Mouse (Mus musculus) embryonic fibroblast, embryonic 13.5 days (primary cell): ENCODE results near the gene Elf2.

Source experiments
- CTCF ChIP-seq: IDR thresholded peaks from 2 replicates; pipeline ENCODE4 v1.5.1; 2011; ENCODE audit warnings: mild to moderate bottlenecking, control low read depth, low read length, moderate library complexity, borderline replicate concordance; ENCODE audit not compliant: insufficient read depth
- POLR2A ChIP-seq: IDR thresholded peaks from 2 replicates; pipeline ENCODE4 v1.6.1; 2011; ENCODE audit warnings: low read depth, mild to moderate bottlenecking, control low read depth, low read length, moderate library complexity

DNA sequence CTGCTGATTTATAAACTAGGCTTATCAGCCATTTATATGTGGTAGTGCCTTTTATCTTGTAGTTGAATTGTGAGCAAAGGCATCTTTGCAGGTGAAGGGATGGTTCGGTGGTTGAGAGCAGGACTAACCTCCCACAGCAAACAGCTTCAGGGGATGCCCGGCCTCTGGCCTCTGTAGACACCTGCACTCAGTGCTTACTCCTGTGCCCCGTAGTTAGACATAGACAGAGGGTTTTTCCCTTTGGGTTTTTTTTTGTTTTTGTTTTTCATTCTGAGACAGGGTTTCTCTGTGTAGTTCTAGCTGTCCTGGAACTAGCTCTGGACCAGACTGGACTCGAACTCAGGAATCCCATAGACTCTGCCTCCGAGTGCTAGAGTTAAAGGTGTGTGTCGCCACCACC, 91.9 kb downstream of the Elf2 start:
- TF ChIP-seq CTCF (no peak), POLR2A (no peak)
